Mouse (Mus musculus) liver, adult 2 months (tissue): Measurements from ENCODE around the gene Mogs.

Experiments used
- CTCF ChIP-seq: fragments of 200-500 bp; IDR thresholded peaks from 2 replicates; pipeline ENCODE4 v1.5.1; 2011; ENCODE audit warnings: low read depth, low read length, control low read depth
- POLR2A ChIP-seq: fragments of 200-500 bp; IDR thresholded peaks from 2 replicates; pipeline ENCODE4 v1.6.1; 2011; ENCODE audit warnings: low read length, control low read depth; ENCODE audit not compliant: insufficient read depth; ENCODE audit errors: extremely low read depth

DNA sequence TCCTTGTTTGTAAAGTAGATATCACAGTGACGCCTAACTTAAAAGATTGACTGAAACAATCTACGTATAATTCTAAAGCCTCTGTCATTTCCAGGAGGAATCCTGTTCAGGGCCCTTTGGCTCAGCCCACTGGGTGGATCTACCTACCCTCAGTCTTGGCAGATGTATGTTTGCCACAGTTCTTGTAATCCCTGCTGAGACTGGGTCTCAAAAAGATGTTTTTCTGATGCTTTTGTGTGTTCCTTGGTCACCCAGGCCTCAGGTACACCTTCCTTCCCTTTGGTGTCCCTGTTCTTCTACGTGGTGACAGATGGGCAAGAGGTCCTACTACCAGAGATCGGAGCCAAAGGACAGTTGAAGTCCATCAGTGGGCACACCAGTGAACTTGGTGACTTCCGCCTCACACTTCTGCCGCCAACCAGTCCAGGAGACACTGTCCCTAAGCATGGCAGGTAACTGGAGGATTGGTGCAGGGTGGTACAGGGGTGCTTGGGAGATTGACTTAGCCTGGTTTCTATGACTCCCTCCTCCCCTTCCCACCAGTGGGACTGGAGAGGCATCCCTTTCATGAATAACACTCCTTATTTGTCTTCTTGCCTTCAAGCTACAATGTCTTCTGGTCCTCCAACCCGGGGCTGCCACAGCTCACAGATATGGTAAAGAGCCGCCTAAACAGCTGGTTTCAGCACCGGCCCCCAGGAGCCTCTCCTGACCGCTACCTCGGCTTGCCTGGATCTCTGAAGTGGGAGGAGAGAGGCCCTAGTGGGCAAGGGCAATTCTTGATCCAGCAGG, 1.3 kb downstream of the Mogs start:
- TF ChIP-seq POLR2A (no peak), CTCF (no peak)
